Mouse (Mus musculus) MEL-GATA-1-ER (cell line): ENCODE measurements around the gene C1qtnf5.
A peak's percentile ranks its signal among the peaks of the same experiment; 100 is the strongest.

Experiments used
- DNase-seq: peaks from one replicate; pipeline ENCODE4 v3.0.0-alpha.2; 2012; ENCODE audit warnings: low read depth; ENCODE audit errors: extremely low read depth

The C1qtnf5 gene

GRCm38 (mm10) chr9:44107110-44107509, at the start of gene C1qtnf5:
TSS of gene C1qtnf5 (plus strand) at chr9:44107245.
- DNase-seq: no peak

GRCm38 (mm10) chr9:44058606-44059005, 48.4 kb upstream of the C1qtnf5 start:
- DNase-seq: no peak

- DNase-seq: no peak
These were observed 41.9 kb upstream of the C1qtnf5 start for GRCm38 (mm10) chr9:44065177-44065576.

- peak; percentile 91 for DNase-seq
These were observed 40.2 kb upstream of the C1qtnf5 start, which contains the start of gene Usp2 for GRCm38 (mm10) chr9:44066785-44067225. TSS of gene Usp2 (plus strand) at chr9:44067021.

- peak; percentile 73 for DNase-seq
These were observed 39.6 kb upstream of the C1qtnf5 start for GRCm38 (mm10) chr9:44067241-44067959.

- no peak for DNase-seq
These were observed 39.1 kb upstream of the C1qtnf5 start for GRCm38 (mm10) chr9:44067960-44068330.

GRCm38 (mm10) chr9:44069252-44069651, 37.8 kb upstream of the C1qtnf5 start:
- no peak for DNase-seq

GRCm38 (mm10) chr9:44070113-44070843, 36.8 kb upstream of the C1qtnf5 start:
- no peak for DNase-seq

GRCm38 (mm10) chr9:44070844-44071231, 36.2 kb upstream of the C1qtnf5 start:
- no peak for DNase-seq

- DNase-seq: no peak
These were observed 35.0 kb upstream of the C1qtnf5 start for GRCm38 (mm10) chr9:44071914-44072598.

GRCm38 (mm10) chr9:44072599-44072915, 34.5 kb upstream of the C1qtnf5 start:
- DNase-seq: no peak

- no peak for DNase-seq
These were observed 33.9 kb upstream of the C1qtnf5 start for GRCm38 (mm10) chr9:44073115-44073514.

GRCm38 (mm10) chr9:44074395-44075275, 32.4 kb upstream of the C1qtnf5 start:
- DNase-seq: no peak

- no peak for DNase-seq
These were observed 31.6 kb upstream of the C1qtnf5 start for GRCm38 (mm10) chr9:44075276-44075995.

GRCm38 (mm10) chr9:44075996-44076763, 30.9 kb upstream of the C1qtnf5 start:
- no peak for DNase-seq

- DNase-seq: no peak
These were observed 30.3 kb upstream of the C1qtnf5 start for GRCm38 (mm10) chr9:44076764-44077120.

- DNase-seq: no peak
These were observed 29.7 kb upstream of the C1qtnf5 start for GRCm38 (mm10) chr9:44077266-44077910.

- DNase-seq: no peak
These were observed 28.8 kb upstream of the C1qtnf5 start for GRCm38 (mm10) chr9:44078136-44078797.
